Mouse (Mus musculus) brain, embryonic 14.5 days (tissue): ENCODE measurements around the gene Lfng.

Experiments used
- CTCF ChIP-seq: fragments of 200-500 bp; IDR thresholded peaks from 2 replicates; pipeline ENCODE4 v1.5.1; 2012; ENCODE audit warnings: inconsistent platforms, mild to moderate bottlenecking, moderate library complexity, borderline replicate concordance; ENCODE audit not compliant: insufficient read depth, insufficient read length; ENCODE audit errors: extremely low read depth
- POLR2A ChIP-seq: fragments of 200-500 bp; IDR thresholded peaks from 2 replicates; pipeline ENCODE4 v1.6.1; 2012; ENCODE audit warnings: mild to moderate bottlenecking, inconsistent platforms, borderline replicate concordance; ENCODE audit not compliant: poor library complexity, insufficient read depth, insufficient read length, severe bottlenecking; ENCODE audit errors: extremely low read depth

DNA sequence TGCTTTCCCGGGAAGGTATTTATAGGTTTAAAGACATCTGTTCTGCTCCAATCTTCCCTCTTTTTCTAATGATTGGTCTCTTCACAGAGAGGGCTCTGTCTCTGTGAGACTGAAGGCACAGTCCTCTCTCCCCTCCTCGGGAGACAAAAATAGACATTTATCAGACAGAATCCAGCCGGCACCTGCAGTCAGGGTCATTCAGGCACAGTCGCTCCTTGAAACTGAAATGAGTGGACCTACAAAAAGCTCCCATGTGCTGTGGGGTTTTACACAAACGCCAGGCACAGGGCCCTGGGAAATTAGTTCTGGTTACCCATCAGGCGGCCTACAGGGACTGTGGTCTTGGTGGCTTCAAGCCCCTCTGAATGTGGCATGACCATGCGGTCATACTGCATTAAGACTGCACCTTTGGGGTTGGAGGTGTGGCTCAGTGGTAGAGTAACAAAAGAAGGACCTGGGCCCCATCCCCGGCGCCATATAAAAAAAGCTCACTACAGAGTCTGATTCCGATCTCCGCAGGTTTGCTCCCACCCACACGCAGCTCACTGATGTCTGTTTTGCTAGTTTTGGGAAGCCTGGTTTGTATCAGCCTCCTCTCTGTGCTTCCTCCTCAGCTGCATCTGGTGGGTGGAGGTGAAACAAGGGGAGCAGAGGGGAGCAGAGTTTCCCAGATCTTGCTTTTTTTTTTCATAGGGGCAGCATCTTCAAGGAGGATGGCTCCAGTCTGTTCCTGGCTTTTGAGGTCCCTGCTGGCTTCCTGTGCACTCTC is 54.9 kb downstream of the Lfng start:
- no peak for TF ChIP-seq CTCF
- no peak for TF ChIP-seq POLR2A
